Mouse (Mus musculus): ENCODE results near the gene Anapc16. TPM values are rescaled to one million over a fixed set of nuclear protein-coding genes. Genes with fewer than 3 reads are reported as not detected.

Anapc16 gene
- total RNA-seq, 2 experiments from 2014 or later: 66.0 to 72.3 TPM

DNA sequence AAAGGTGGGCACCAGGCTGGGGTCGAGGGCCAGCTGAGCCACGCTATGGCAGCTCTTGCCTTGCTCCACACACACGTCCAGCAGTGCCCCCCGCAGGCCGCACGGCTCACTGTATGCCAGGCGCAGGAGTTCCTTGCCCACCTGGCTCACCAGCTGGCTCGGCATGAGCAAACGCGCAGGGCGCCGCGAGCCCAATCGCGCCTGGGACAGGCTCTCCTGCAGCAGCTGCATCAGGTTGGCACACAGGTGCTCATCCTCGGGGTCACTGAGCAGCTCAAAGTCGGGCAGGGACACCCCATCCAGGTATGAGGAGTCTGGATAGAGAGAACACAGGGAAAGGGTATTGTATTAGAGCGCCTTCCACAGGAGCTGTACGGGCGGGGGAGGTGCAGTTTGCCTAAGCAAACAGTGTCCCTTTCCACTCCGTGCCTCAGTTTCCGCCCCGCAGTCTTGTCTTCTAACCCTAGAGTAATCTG is 52.2 kb downstream of the Anapc16 start:
- peak; percentile 83 to 87 for DNase-seq (ENCODE audit: low spot score in 2 of 2)

- DNase-seq (ENCODE audit: low spot score in 2 of 2): no peak
Observed at GRCm38 (mm10) chr10:59949783-59950605, 52.9 kb downstream of the Anapc16 start.

DNA sequence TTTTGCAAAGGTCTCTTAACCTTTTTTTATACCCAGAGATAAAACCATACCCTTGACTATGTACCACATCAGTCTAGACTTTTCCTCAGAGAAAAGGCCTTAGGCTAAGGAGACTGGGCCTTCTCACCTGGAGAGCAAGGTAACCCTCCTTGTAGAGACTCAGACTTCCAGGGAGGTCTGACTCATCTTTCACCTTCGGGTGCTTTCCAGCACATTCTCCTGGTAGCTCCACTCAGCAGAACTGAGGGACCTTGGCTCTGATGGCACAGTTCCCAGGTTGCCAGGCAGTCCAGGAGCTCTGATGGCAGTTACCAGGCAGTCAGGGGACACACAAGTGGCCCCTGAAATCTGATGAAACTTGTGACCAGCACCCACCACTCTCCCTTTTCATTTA is 53.7 kb downstream of the Anapc16 start:
- peak in 1 of 2 experiments; percentile 38 for DNase-seq (ENCODE audit: low spot score in 2 of 2)

GRCm38 (mm10) chr10:59948363-59949254 is 54.3 kb downstream of the Anapc16 start:
- peak in 1 of 2 experiments; percentile 30 for DNase-seq (ENCODE audit: low spot score in 2 of 2)

- DNase-seq (ENCODE audit: low spot score in 2 of 2): no peak
Observed at GRCm38 (mm10) chr10:59947296-59948073, 55.5 kb downstream of the Anapc16 start.

DNA sequence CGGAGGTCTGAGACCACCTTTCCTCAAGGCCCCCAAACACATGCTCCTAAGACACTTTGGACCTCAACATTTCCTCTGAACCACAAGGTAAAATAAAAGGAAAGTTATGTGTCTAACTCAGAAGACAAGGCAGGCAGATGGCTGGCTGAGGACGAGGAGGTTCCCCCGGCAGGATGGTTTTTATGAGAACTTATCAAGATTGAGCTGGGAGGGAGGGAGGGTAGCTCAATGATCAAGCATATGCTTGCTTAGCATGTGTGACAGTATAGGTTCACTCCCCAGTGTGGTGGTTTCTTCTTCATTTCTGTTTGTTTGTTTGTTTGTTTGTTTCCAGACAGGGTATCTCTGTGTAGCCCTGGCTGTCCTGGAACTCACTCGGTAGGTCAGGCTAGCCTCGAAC is 56.6 kb downstream of the Anapc16 start:
- no peak for DNase-seq (ENCODE audit: low spot score in 2 of 2)

GRCm38 (mm10) chr10:59945416-59945815 is 57.5 kb downstream of the Anapc16 start:
- no peak for DNase-seq (ENCODE audit: low spot score in 2 of 2)

- DNase-seq (ENCODE audit: low spot score in 2 of 2): peak; percentile 83 to 86
Observed at GRCm38 (mm10) chr10:59943421-59943989, 59.4 kb downstream of the Anapc16 start.

- DNase-seq (ENCODE audit: low spot score in 2 of 2): peak; percentile 67 to 74
Observed at GRCm38 (mm10) chr10:59942847-59943420, 60.0 kb downstream of the Anapc16 start.

DNA sequence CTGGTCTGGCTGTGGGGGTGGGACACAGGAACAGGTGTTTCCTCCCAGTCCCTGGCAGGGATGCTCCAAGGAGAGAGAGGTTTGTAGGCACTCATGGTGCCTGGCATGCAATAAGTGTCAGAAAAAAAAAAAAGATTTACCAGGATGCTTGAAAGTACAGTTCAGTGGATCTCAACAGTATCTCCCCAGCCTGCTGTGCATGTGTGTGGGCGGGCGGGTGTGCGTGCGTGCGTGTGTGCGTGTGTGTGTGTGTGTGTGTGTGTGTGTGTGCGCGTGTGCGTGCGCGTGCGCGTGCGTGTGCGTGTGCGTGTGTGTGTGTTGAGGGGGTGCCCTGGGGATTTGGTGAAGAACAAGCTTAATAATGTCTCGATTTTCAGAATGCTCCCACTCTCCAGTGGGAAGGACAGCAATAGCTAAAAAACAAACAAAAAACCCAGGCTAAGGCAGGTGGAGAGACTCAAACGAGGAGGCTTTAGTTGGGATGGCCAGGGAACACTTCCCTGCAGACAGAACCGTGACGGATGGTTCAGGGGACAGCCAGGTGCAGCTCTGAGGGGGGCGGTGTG is 60.6 kb downstream of the Anapc16 start:
- DNase-seq (ENCODE audit: low spot score in 2 of 2): peak in 1 of 2 experiments; percentile 44

DNA sequence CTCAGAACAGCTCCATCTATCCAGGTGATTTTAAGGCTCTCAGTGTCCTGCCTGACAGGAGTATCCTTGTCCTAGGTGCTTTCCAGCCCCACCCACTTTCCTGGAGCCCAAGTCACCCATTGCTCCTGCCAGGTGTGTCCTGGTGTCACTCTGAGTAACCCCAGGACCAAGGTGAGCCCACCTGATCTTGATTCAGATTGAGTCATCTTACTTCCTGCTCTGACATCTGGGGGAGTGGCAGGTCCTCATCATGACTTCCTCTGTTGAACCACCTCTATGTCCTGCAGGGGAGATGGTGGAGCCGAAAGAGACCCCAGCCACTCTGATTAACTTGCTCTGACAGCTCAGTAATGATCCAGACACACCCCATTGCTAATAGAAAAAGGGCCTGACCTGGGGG is 63.9 kb downstream of the Anapc16 start:
- DNase-seq (ENCODE audit: low spot score in 2 of 2): no peak

- DNase-seq (ENCODE audit: low spot score in 2 of 2): no peak
Observed at GRCm38 (mm10) chr10:59938662-59939061, 64.3 kb downstream of the Anapc16 start.

Other genes starting within 250 kb of the Anapc16 start
- gene Dnajb12, start 123.6 kb downstream of the Anapc16 start, total RNA-seq (2021): 10 to 100 TPM; 43.9 to 44.2 TPM
- gene Ddit4, start 51.3 kb downstream of the Anapc16 start, total RNA-seq (2021): 10 to 100 TPM; 73.6 to 94.2 TPM
- gene Ascc1, start 330 bp downstream of the Anapc16 start, total RNA-seq (2021): 10 to 100 TPM; 19.2 to 19.9 TPM
- 100 to 1,000 TPM; 446 to 471 TPM for gene Spock2, start 103.1 kb upstream of the Anapc16 start, total RNA-seq (2021)
- gene Chst3, start 216.1 kb upstream of the Anapc16 start, total RNA-seq (2021): 1 to 10 TPM; 2.5 to 3.3 TPM